Mouse (Mus musculus) lung, adult 2 months (tissue): ENCODE measurements around the gene Ntm.

Experiments
- CTCF ChIP-seq: fragments of 200-500 bp; IDR thresholded peaks from 2 replicates; pipeline ENCODE4 v1.5.1; 2011; ENCODE audit warnings: mild to moderate bottlenecking, low read length, control low read depth; ENCODE audit not compliant: insufficient read depth
- POLR2A ChIP-seq: fragments of 200-500 bp; IDR thresholded peaks from 2 replicates; pipeline ENCODE4 v1.6.1; 2011; ENCODE audit warnings: low read depth, mild to moderate bottlenecking, control low read depth, low read length, borderline replicate concordance; ENCODE audit errors: extremely low read depth

GRCm38 (mm10) chr9:29727540-29728432 lies 235.2 kb downstream of the Ntm start:
- TF ChIP-seq CTCF (no peak), POLR2A (no peak)
